Mouse (Mus musculus) brain, embryonic 14.5 days (tissue): ENCODE data around the gene Wdr95. TPM values are rescaled to one million over a fixed set of nuclear protein-coding genes. Genes with fewer than 3 reads are reported as not detected.

Source experiments
- DNase-seq: peaks from one replicate; pipeline ENCODE4 v3.0.0-alpha.2; 2011; ENCODE audit warnings: low read depth
- CTCF ChIP-seq: fragments of 200-500 bp; IDR thresholded peaks from 2 replicates; pipeline ENCODE4 v1.5.1; 2012; ENCODE audit warnings: inconsistent platforms, mild to moderate bottlenecking, moderate library complexity, borderline replicate concordance; ENCODE audit not compliant: insufficient read depth, insufficient read length; ENCODE audit errors: extremely low read depth
- POLR2A ChIP-seq: fragments of 200-500 bp; IDR thresholded peaks from 2 replicates; pipeline ENCODE4 v1.6.1; 2012; ENCODE audit warnings: mild to moderate bottlenecking, inconsistent platforms, borderline replicate concordance; ENCODE audit not compliant: poor library complexity, insufficient read depth, insufficient read length, severe bottlenecking; ENCODE audit errors: extremely low read depth
- polyA plus RNA-seq: library from polyadenylated mRNA; depleted of rRNA; stranded (reverse); fragments of >200 nt; gene quantifications from 2 replicates; pipeline ENCODE4 v1.2.3, GENCODE M21; 2012

The Wdr95 gene
- polyA plus RNA-seq, 1 experiment, result 0.37 TPM

DNA sequence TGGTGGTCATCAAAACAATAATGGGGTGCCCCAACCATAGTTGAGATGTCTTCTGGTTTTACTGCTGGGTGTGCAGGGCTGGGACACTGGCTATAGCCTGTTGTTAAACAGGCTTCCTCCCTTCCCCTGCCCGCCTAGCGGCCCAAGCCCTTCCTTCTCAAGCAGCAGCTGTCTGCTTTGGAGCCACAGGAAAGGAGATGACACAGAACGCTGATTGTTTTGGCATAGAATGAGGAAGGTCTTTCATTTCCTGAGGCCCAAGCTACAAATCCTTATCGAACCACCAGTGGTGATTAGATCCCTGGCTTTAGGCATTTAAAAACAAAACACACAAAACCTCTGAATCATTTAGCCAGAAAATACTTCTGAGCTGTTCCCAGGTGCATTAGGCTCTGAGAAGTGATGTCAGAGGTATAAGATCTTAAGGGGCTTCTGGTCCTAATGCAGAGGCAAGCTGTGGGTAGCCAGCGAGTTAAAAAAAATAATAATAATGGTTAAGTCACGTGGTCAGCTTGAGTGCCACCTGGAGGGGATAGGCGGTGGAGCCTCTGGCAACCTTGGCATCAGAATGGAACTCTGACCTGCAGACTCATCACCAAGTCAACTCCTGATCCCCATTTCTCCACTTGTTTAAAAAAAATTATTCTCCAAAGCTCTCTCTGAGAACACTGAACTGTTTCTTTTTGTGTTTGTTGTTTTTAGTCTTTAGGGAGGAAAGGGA, 60.5 kb downstream of the Wdr95 start:
- TF ChIP-seq POLR2A, result no peak
- no peak for TF ChIP-seq CTCF
- no peak for DNase-seq

DNA sequence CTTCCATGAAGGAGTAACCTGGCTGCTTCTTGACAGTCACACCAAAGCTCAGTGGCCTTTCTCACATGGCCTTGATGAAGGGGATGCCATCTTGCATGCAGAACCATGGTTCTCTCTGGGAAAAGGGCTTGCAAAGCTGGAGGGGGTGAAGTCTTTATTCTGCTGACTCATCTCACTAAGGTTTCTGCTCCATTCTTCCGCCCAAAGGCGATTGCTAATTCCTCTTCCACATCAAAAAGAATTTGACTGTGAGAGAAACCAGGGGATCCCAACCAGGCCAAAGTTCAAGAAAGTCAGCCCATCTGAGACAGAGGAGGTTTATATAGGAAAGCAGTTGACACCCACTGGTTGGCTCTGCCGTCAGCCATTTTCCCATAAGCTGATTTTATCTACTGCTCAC, 61.5 kb downstream of the Wdr95 start:
- TF ChIP-seq CTCF (no peak), POLR2A (no peak)
- no peak for DNase-seq

DNA sequence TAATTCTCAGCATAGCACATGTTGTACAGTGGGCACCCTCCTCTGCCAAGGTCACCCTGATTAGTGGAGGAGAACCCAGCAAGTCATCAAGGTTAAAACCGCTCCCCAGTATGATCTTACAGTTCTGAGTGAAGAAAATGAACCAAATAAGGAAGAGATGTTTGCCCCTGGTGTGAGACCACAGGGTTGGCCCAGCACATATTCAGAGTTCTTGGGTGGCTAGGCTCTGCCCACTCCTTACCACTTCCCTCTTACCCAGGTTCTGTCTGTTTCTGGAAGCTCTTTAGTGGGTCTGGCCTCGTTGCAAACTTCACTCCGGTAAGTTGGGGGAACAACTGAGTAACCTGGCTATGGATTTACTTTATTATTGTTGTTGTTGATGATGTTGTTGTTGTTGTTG, 65.7 kb downstream of the Wdr95 start:
- DNase-seq, result no peak
- TF ChIP-seq CTCF, result no peak
- no peak for TF ChIP-seq POLR2A

DNA sequence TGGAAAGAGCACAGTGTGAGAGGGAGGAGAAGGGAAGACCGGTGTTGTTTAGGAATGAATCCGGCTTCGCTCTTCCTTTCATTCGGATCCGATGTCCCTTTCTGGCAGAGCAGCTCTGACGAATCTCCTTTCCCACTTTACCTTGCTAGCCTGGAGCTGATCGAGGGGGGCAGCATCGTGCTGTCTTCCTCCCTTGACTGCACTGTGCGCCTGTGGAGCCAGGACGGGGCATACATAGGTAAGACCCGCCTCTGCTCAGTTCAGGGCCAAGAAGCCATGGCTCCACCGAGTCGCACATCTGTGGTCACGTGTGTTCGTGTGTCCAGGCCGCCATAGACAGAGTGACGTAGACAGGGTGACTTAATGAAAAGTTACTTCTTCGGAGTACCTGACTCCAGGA, 68.9 kb downstream of the Wdr95 start:
- DNase-seq, result no peak

DNA sequence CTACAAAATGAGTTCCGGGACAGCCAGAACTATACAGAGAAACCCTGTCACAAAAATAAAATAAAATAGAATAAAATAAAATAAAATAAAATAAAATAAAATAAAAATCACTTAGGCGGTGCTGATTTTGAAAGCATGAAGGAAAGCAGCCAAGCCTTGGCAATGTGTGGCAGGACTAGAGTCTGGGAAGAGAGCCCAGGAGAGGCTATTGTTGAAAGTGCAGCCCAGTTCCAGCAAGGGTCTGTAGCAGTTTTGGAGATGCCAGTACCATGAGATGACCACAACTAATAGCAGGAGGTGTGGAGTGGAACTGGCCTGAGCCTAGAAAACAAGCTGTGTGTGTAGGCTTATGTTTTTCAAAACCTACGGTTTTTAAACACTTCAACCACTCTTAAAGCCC, 73.5 kb downstream of the Wdr95 start:
- DNase-seq, result peak; percentile 76
- TF ChIP-seq CTCF, result no peak
- no peak for TF ChIP-seq POLR2A

More for the DNA sequence above, 68.9 kb downstream of the Wdr95 start:
- TF ChIP-seq POLR2A (no peak), CTCF (no peak)

DNA sequence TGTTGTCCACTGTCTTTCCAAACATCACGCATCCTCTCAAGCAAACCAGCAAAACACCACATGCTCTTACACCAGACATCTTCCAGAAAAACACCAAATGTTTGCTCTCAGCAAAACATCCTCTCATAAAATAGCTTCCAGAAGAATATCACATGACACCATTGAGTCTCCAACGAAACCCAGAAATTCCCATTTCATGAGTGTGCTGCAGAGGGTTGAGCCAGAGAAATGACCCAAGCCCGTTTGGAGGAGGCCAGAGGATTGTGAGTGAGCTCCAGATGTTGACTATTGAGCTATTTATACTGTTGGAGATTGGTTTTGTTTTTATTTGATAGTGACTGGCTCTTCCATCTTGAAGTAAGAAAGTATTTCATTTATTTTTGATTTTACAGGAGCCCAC, 74.8 kb downstream of the Wdr95 start:
- DNase-seq, result no peak
- TF ChIP-seq POLR2A (no peak), CTCF (no peak)

DNA sequence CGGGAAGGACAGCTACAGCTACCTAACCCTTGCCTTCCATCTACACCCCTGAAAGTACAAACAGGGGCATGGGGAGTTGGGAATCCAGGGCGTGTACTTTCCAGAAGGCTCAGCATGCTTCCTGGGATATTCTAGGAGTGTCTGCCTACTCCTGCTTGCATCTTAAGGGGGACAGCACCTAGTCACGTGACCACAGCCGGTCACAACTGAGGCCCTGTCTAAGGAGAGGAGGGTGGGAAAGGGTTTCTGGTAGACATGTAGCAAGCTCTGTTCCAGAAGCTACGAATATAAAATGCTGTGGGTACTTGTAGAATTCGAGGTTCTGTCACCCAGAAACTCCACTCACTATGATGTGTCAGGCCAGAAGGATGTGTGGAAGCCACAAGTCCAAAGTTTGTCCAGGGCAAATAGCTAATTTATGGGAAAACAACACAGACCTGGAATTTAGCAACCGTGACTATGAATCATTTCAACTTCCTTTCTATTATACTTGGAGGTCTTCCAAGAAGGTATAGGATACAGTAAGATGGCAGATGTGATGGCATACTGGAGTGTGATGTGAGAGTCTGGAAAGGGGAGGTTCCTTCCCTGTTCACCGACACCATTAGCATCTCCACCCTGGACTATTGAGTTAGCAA, 78.7 kb downstream of the Wdr95 start:
- TF ChIP-seq CTCF (no peak), POLR2A (no peak)
- DNase-seq, result no peak

DNA sequence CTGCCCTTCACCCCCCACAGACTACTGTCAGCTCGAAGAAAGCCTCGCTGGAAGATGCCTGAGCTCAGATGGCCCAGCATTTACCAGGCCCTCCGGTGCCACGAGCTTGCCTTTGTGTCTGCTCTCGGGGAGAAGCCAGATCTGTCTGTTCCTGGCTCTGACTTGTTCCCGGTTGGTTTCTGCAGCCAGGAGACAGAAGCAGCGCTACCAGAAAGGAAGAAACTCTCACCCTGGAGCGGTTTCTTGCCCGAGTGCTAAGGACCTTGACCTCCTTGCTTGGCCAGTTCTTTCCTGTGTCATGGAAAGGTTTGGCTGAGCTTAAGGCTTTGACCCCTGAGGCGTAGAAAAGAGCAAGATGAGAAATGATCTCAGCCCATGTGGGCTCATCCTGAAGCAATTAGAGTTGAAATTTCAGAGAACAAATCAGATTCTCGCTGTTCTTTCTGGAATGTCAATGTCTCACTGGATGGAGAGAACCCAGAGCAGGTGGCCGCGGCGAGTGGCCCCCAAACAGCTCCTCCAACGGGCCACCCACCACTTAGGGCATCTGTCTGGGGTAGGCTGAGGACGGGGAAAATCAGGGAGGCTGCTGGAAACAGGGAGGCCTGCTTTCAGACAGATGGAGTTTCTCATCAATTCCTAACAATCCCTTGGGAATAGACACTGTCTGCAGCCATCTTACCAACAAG, 83.1 kb downstream of the Wdr95 start:
- no peak for TF ChIP-seq POLR2A
- peak; percentile 42 for DNase-seq

DNA sequence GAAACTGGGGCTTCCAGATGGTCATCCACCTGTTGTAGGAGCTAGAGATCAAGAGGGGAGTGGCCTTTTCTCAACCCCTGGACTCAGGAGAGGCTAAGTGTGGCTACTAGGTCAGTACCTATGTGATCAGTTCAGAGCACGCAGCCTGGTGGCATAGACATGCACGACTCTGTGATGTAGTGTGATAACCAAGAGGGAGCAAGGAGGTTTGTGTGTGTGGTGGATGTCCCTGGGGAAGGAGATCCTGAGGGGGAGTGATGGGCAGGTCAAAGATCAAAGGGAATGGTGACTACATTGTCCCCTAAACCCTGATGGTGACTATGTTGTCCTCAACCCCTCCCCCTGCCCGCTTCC, 83.7 kb downstream of the Wdr95 start:
- no peak for DNase-seq
- no peak for TF ChIP-seq POLR2A
- TF ChIP-seq CTCF, result no peak

DNA sequence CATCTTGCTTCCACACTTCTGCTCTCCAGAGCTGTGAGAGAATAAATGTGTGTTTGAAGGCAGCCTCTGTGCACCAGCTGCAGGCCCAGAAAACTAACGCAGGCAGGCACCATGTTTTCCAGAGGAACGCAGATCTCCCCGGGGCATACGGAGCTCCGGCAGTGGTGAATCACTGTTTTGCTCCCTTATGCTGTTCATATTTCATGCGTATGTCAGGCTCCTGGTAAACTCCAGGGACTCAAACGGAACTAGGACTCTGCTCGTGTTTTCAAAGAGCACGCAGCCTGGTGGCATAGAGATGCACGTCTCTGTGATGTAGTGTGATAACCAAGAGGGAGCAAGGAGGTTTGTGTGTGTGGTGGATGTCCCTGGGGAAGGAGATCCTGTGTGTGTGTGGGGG, 84.3 kb downstream of the Wdr95 start:
- no peak for TF ChIP-seq POLR2A
- TF ChIP-seq CTCF, result no peak
- DNase-seq, result peak; percentile 35

DNA sequence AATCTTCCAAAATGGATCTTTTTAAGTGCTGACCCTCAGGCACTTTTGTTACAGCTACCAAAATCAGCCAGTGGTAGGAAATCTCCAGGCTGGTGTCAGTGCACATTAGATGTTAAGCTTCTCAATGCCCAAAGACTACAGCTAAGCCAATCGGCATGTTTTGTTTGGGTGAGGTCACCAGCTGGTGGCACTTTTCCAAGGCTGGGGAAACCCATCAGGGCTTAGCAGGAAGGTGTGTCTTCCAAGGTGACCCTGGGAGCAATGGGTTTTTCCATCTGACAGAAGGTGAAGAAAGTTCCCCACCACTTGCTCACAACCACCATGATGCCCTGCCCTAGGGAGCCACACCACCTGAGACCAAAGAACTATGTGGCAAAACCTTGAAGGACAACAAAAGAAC, 87.7 kb downstream of the Wdr95 start:
- no peak for TF ChIP-seq POLR2A
- TF ChIP-seq CTCF, result no peak
- no peak for DNase-seq

DNA sequence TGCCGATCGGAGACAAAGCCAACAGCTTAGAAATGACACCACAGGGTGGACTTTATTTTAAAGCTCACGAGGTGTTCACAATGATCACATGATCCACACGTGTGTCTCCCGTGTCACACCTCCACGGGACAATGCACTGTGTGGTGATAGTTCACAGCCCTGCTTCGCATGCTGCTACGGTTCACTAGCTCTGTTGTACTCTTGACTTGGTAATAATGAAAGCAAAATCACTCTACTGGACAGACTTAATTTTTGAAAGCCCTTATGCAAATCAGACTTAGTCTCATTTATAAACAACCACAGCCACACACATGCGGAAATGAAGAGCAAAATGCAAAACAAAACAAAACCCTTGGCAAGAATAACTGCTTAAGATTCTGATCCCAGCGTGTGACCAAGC, 88.3 kb downstream of the Wdr95 start:
- no peak for DNase-seq
- TF ChIP-seq POLR2A, result no peak
- TF ChIP-seq CTCF, result no peak
